Mouse (Mus musculus) limb, embryonic 10.5 days (tissue): Measurements from ENCODE around the gene Anxa6. TPM values are rescaled to one million over a fixed set of nuclear protein-coding genes. Genes with fewer than 3 reads are reported as not detected.

ENCODE experiments used
- DNase-seq: peaks from one replicate; pipeline ENCODE4 v3.0.0-alpha.2; 2017; ENCODE audit warnings: low spot score
- H3K27ac ChIP-seq: fragments of 300-500 bp; sonication (generic); 2 replicates; pipeline ENCODE4 v1.5.1; 2016; ENCODE audit warnings: mild to moderate bottlenecking
- H3K27me3 ChIP-seq: fragments of 300-500 bp; sonication (generic); 2 replicates; pipeline ENCODE4 v1.6.1; 2016; ENCODE audit warnings: low read depth, mild to moderate bottlenecking; ENCODE audit not compliant: poor library complexity, severe bottlenecking
- H3K36me3 ChIP-seq: fragments of 300-500 bp; sonication (generic); 2 replicates; pipeline ENCODE4 v1.6.1; 2016; ENCODE audit warnings: mild to moderate bottlenecking, moderate library complexity
- H3K4me1 ChIP-seq: fragments of 300-500 bp; sonication (generic); 2 replicates; pipeline ENCODE4 v1.6.1; 2016
- H3K4me3 ChIP-seq: fragments of 300-500 bp; sonication (generic); 2 replicates; pipeline ENCODE4 v1.5.1; 2016; ENCODE audit warnings: mild to moderate bottlenecking, moderate library complexity
- H3K9me3 ChIP-seq: fragments of 300-500 bp; sonication (generic); replicated peaks from 2 replicates; pipeline ENCODE4 v1.6.1; 2016; ENCODE audit warnings: mild to moderate bottlenecking
- WGBS: fragments of 180-500 bp; shearing (Covaris S2); methylation state at CpG from one replicate; pipeline ENCODE4 v1.1.7; 2016; 5-methylcytosine and 5-hydroxymethylcytosine counted together
- polyA plus RNA-seq: library from polyadenylated mRNA; unstranded; fragments of >200 nt; fragmentation: Nextera tagmentation; extraction: Ambion mirVana; gene quantifications from 2 replicates; pipeline ENCODE4 v1.2.1, GENCODE M21; 2016

Gene Anxa6
- polyA plus RNA-seq, 1 experiment from 2014 or later = 69.1 TPM

GRCm38 (mm10) chr11:55011440-55011839 is 21.8 kb downstream of the Anxa6 start:
- no peaks in the 10 kb centered on the region for H3K4me1 ChIP-seq
- no peak overlapping the region for H3K27ac ChIP-seq
- no peaks in the 10 kb centered on the region for H3K9me3 ChIP-seq
- no peak overlapping the region for H3K4me3 ChIP-seq
- peaks cover 75% of the 10 kb centered on the region for H3K36me3 ChIP-seq
- no peak for DNase-seq
- H3K27me3 ChIP-seq = no peaks in the 10 kb centered on the region
- WGBS = 84% methylated on average over 3 of the region's 3 CpGs

GRCm38 (mm10) chr11:55008230-55008629 is 25.0 kb downstream of the Anxa6 start:
- no peak overlapping the region for H3K4me3 ChIP-seq
- WGBS = 80% methylated on average over 6 of the region's 6 CpGs
- no peaks in the 10 kb centered on the region for H3K27me3 ChIP-seq
- H3K36me3 ChIP-seq = peaks cover 86% of the 10 kb centered on the region
- no peaks in the 10 kb centered on the region for H3K9me3 ChIP-seq
- H3K27ac ChIP-seq = no peak overlapping the region
- no peaks in the 10 kb centered on the region for H3K4me1 ChIP-seq
- no peak for DNase-seq

GRCm38 (mm10) chr11:55005684-55006083 is 27.6 kb downstream of the Anxa6 start:
- WGBS = 87% methylated on average over 5 of the region's 5 CpGs
- DNase-seq = no peak
- Histone ChIP-seq H3K4me1 (no peaks in the 10 kb centered on the region), H3K36me3 (peaks cover 79% of the 10 kb centered on the region), H3K9me3 (no peaks in the 10 kb centered on the region), H3K4me3 (no peak overlapping the region), H3K27me3 (no peaks in the 10 kb centered on the region), H3K27ac (no peak overlapping the region)

- H3K9me3 ChIP-seq = no peaks in the 10 kb centered on the region
- no peaks in the 10 kb centered on the region for H3K4me1 ChIP-seq
- H3K4me3 ChIP-seq = no peak overlapping the region
- no peak for DNase-seq
- no peaks in the 10 kb centered on the region for H3K27me3 ChIP-seq
- WGBS = 88% methylated on average over 7 of the region's 7 CpGs
- H3K27ac ChIP-seq = no peak overlapping the region
- H3K36me3 ChIP-seq = peaks cover 79% of the 10 kb centered on the region
These were observed 28.2 kb downstream of the Anxa6 start for GRCm38 (mm10) chr11:55004970-55005502.

GRCm38 (mm10) chr11:54998708-54999107 is 34.5 kb downstream of the Anxa6 start:
- Histone ChIP-seq H3K27me3 (no peaks in the 10 kb centered on the region), H3K27ac (no peak overlapping the region), H3K36me3 (peaks cover 48% of the 10 kb centered on the region), H3K4me1 (peaks cover 8% of the 10 kb centered on the region; the same call in 1 of the 2 replicates), H3K4me3 (no peak overlapping the region), H3K9me3 (no peaks in the 10 kb centered on the region)
- DNase-seq = no peak
- 70% methylated on average over 2 of the region's 2 CpGs for whole genome bisulfite sequencing

GRCm38 (mm10) chr11:54998284-54998683 is 35.0 kb downstream of the Anxa6 start:
- peaks cover 8% of the 10 kb centered on the region; the same call in 1 of the 2 replicates for H3K4me1 ChIP-seq
- H3K27me3 ChIP-seq = no peaks in the 10 kb centered on the region
- H3K9me3 ChIP-seq = no peaks in the 10 kb centered on the region
- H3K27ac ChIP-seq = no peak overlapping the region
- no peak overlapping the region for H3K4me3 ChIP-seq
- 2% methylated on average over 12 of the region's 12 CpGs for WGBS
- peak; percentile 74 for DNase-seq
- H3K36me3 ChIP-seq = peaks cover 44% of the 10 kb centered on the region

GRCm38 (mm10) chr11:54996176-54996575 is 37.1 kb downstream of the Anxa6 start:
- H3K27ac ChIP-seq = no peak overlapping the region
- no peaks in the 10 kb centered on the region for H3K27me3 ChIP-seq
- H3K36me3 ChIP-seq = peaks cover 41% of the 10 kb centered on the region
- no peak overlapping the region for H3K4me3 ChIP-seq
- H3K4me1 ChIP-seq = peaks cover 8% of the 10 kb centered on the region; the same call in 1 of the 2 replicates
- WGBS = 73% methylated on average over 7 of the region's 7 CpGs
- DNase-seq = no peak
- no peaks in the 10 kb centered on the region for H3K9me3 ChIP-seq

GRCm38 (mm10) chr11:54989920-54990319 is 43.3 kb downstream of the Anxa6 start:
- Histone ChIP-seq H3K9me3 (no peaks in the 10 kb centered on the region), H3K36me3 (peaks cover 27% of the 10 kb centered on the region), H3K27me3 (no peaks in the 10 kb centered on the region), H3K4me3 (no peak overlapping the region), H3K4me1 (0 out of 2 replicates have a peak, but pooled peaks cover 3% of the 10 kb centered on the region), H3K27ac (no peak overlapping the region)
- no peak for DNase-seq

- no peaks in the 10 kb centered on the region for H3K27me3 ChIP-seq
- 0 out of 2 replicates have a peak, but pooled peaks cover 3% of the 10 kb centered on the region for H3K4me1 ChIP-seq
- no peak for DNase-seq
- H3K36me3 ChIP-seq = peaks cover 19% of the 10 kb centered on the region
- H3K4me3 ChIP-seq = no peak overlapping the region
- H3K27ac ChIP-seq = no peak overlapping the region
- H3K9me3 ChIP-seq = no peaks in the 10 kb centered on the region
- 78% methylated on average over 8 of the region's 8 CpGs for WGBS
These were observed 44.4 kb downstream of the Anxa6 start for GRCm38 (mm10) chr11:54988754-54989349.

GRCm38 (mm10) chr11:54987974-54988373 is 45.3 kb downstream of the Anxa6 start:
- H3K9me3 ChIP-seq = no peaks in the 10 kb centered on the region
- H3K27me3 ChIP-seq = no peaks in the 10 kb centered on the region
- peaks cover 24% of the 10 kb centered on the region for H3K36me3 ChIP-seq
- H3K4me1 ChIP-seq = 0 out of 2 replicates have a peak, but pooled peaks cover 3% of the 10 kb centered on the region
- no peak overlapping the region for H3K27ac ChIP-seq
- peak; percentile 59 for DNase-seq
- WGBS = 86% methylated on average over 1 of the region's 1 CpGs
- no peak overlapping the region for H3K4me3 ChIP-seq

GRCm38 (mm10) chr11:54985086-54985485 is 48.2 kb downstream of the Anxa6 start:
- H3K27ac ChIP-seq = no peak overlapping the region
- WGBS = 78% methylated on average over 3 of the region's 3 CpGs
- H3K4me3 ChIP-seq = no peak overlapping the region
- H3K4me1 ChIP-seq = 0 out of 2 replicates have a peak, but pooled peaks cover 3% of the 10 kb centered on the region
- no peak for DNase-seq
- no peaks in the 10 kb centered on the region for H3K9me3 ChIP-seq
- H3K27me3 ChIP-seq = no peaks in the 10 kb centered on the region
- peaks cover 34% of the 10 kb centered on the region for H3K36me3 ChIP-seq

GRCm38 (mm10) chr11:54984581-54984980 is 48.7 kb downstream of the Anxa6 start:
- no peak overlapping the region for H3K27ac ChIP-seq
- 61% methylated on average over 4 of the region's 4 CpGs for whole genome bisulfite sequencing
- DNase-seq = no peak
- H3K9me3 ChIP-seq = no peaks in the 10 kb centered on the region
- H3K4me3 ChIP-seq = no peak overlapping the region
- H3K36me3 ChIP-seq = peaks cover 36% of the 10 kb centered on the region
- H3K4me1 ChIP-seq = 0 out of 2 replicates have a peak, but pooled peaks cover 3% of the 10 kb centered on the region
- no peaks in the 10 kb centered on the region for H3K27me3 ChIP-seq

- no peak overlapping the region for H3K27ac ChIP-seq
- no peak overlapping the region for H3K4me3 ChIP-seq
- WGBS = 3% methylated on average over 6 of the region's 6 CpGs
- 0 out of 2 replicates have a peak, but pooled peaks cover 3% of the 10 kb centered on the region for H3K4me1 ChIP-seq
- H3K27me3 ChIP-seq = no peaks in the 10 kb centered on the region
- no peaks in the 10 kb centered on the region for H3K9me3 ChIP-seq
- peaks cover 41% of the 10 kb centered on the region for H3K36me3 ChIP-seq
- peak; percentile 86 for DNase-seq
These were observed 49.2 kb downstream of the Anxa6 start for GRCm38 (mm10) chr11:54984085-54984484.
